Mouse (Mus musculus): Measurements from ENCODE around the gene Olfr441. TPM values are rescaled to one million over a fixed set of nuclear protein-coding genes. Genes with fewer than 3 reads are reported as not detected.
"Not testable (repeated sequence)": the region's sequence is repeated elsewhere in the genome, so short reads cannot be mapped to it uniquely, and the experiment has no call there.

Olfr441 gene
- total RNA-seq (2015; ENCODE audit: low replicate concordance) (not detected in 2 replicates), total RNA-seq (2017; ENCODE audit: low replicate concordance) (not detected in 2 replicates)

GRCm38 (mm10) chr6:43106069-43106468 is at the start of gene Olfr441:
Gene Olfr441 (plus strand): TSS chr6:43106369.
- not testable (repeated sequence) for ATAC-seq (replicated peaks; ENCODE audit: low FRiP score, poor library complexity, severe bottlenecking)

DNA sequence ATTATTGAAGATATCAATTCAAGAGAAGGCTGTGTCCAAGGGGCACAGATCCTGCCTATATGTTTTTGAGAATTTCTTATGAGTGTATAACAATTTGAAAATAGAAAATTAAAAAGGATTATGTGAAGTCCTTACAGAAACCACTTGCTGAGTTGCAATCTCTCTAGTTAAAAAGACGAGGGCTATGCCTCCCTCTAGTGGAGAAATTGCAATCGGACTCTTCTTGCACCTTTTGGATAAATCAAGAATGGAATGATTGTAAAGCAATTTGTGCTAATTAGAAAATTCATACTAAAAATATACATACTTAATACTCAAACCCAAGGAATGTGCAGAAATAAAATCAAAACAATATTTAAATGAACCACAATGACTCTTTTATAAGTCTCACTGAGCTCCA is 27.4 kb upstream of the Olfr441 start:
- ATAC-seq (replicated peaks; ENCODE audit: low FRiP score, poor library complexity, severe bottlenecking), result no peak

DNA sequence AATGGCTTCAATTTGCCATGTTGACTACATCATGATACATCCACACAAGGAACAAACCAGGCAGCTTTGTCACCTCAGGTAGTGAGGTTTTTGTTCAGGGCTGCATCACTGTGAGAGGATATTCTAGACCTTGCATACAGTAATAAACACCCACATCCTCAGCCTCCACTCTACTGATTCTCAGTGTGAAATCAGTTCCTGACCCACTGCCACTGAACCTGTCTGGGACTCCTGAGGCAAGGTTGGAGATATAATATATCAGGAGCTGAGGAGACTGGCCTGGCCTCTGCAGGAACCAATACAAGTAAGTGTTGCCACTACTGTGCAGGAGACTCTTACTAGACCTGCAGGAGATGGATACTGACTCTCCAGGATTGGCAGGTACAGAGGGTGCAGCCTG is 24.8 kb upstream of the Olfr441 start:
- ATAC-seq (replicated peaks; ENCODE audit: low FRiP score, poor library complexity, severe bottlenecking), result not testable (repeated sequence)

GRCm38 (mm10) chr6:43146267-43146666 is 40.1 kb downstream of the Olfr441 start, which contains the start of gene Olfr237-ps1:
Gene Olfr237-ps1 (plus strand): TSS chr6:43146567.
- ATAC-seq (replicated peaks; ENCODE audit: low FRiP score, poor library complexity, severe bottlenecking), result not testable (repeated sequence)

DNA sequence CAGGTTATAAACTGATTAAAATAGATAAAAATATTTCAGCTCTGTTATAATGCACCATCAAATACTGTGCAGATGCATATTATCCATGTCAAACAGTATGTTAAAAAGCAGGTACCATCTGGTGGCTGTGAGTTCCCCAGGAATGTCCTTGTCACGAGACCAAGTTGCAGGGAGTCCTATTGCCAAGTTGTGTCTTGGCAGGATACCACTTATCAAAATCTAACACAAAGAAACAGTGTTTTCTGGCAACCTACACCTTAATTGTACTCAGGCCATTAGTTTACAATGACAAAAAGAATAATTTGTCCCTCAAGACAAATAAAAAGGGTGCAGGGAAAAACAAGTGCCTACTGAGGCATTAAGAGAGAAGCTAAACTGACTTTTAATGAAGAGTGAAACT is 53.3 kb downstream of the Olfr441 start:
- ATAC-seq (replicated peaks; ENCODE audit: low FRiP score, poor library complexity, severe bottlenecking), result no peak

- ATAC-seq (replicated peaks; ENCODE audit: low FRiP score, poor library complexity, severe bottlenecking), result no peak
These were observed 56.8 kb downstream of the Olfr441 start, which contains the start of gene Olfr437 for GRCm38 (mm10) chr6:43162982-43163381. Gene Olfr437 (plus strand): TSS chr6:43163282.

DNA sequence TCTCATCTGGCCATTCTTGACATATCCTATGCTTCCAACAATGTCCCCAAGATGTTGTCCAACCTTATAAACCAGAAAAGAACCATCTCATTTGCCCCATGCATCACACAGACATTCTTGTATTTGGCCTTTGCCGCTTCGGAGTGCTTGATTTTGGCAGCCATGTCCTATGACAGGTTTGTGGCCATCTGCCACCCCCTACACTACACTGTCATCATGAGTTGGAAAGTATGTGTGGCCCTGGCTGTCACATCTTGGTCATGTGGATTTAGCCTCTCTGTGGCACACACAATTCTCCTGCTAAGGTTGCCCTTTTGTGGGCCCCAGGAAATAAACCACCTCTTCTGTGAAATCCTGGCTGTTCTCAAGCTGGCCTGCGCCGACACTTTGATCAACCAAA is 61.1 kb downstream of the Olfr441 start:
- no peak for ATAC-seq (replicated peaks; ENCODE audit: low FRiP score, poor library complexity, severe bottlenecking)

Other genes starting within 250 kb of the Olfr441 start
- gene Olfr448, start 215.9 kb upstream of the Olfr441 start, total RNA-seq (2015; ENCODE audit: low replicate concordance), result 0.58 TPM in 1 of 2 replicates, not detected in the other
- gene Olfr448, start 215.9 kb upstream of the Olfr441 start, total RNA-seq (2017; ENCODE audit: low replicate concordance), result not detected in 2 replicates
- not detected in 2 replicates for gene Olfr447, start 197.5 kb upstream of the Olfr441 start, total RNA-seq (2015; ENCODE audit: low replicate concordance)
- gene Olfr447, start 197.5 kb upstream of the Olfr441 start, total RNA-seq (2017; ENCODE audit: low replicate concordance), result not detected in 2 replicates
- gene Olfr446, start 185.0 kb upstream of the Olfr441 start, total RNA-seq (2015; ENCODE audit: low replicate concordance), result not detected in 2 replicates
- gene Olfr446, start 185.0 kb upstream of the Olfr441 start, total RNA-seq (2017; ENCODE audit: low replicate concordance), result not detected in 2 replicates
- not detected in 2 replicates for gene Olfr444, start 157.3 kb upstream of the Olfr441 start, total RNA-seq (2015; ENCODE audit: low replicate concordance)
- gene Olfr444, start 157.3 kb upstream of the Olfr441 start, total RNA-seq (2017; ENCODE audit: low replicate concordance), result not detected in 2 replicates
- not detected in 2 replicates for gene Olfr237-ps1, start 40.2 kb downstream of the Olfr441 start, total RNA-seq (2015; ENCODE audit: low replicate concordance)
- gene Olfr237-ps1, start 40.2 kb downstream of the Olfr441 start, total RNA-seq (2017; ENCODE audit: low replicate concordance), result 0.17 TPM in 1 of 2 replicates, not detected in the other
- not detected in 2 replicates for gene Olfr437, start 56.9 kb downstream of the Olfr441 start, total RNA-seq (2015; ENCODE audit: low replicate concordance)
- gene Olfr437, start 56.9 kb downstream of the Olfr441 start, total RNA-seq (2017; ENCODE audit: low replicate concordance), result not detected in 2 replicates
- not detected in 2 replicates for gene Olfr13, start 65.8 kb downstream of the Olfr441 start, total RNA-seq (2015; ENCODE audit: low replicate concordance)
- not detected in 2 replicates for gene Olfr13, start 65.8 kb downstream of the Olfr441 start, total RNA-seq (2017; ENCODE audit: low replicate concordance)
- gene Olfr435, start 90.8 kb downstream of the Olfr441 start, total RNA-seq (2015; ENCODE audit: low replicate concordance), result not detected in 2 replicates
- gene Olfr435, start 90.8 kb downstream of the Olfr441 start, total RNA-seq (2017; ENCODE audit: low replicate concordance), result not detected in 2 replicates
- not detected in 2 replicates for gene Olfr434, start 106.7 kb downstream of the Olfr441 start, total RNA-seq (2015; ENCODE audit: low replicate concordance)
- gene Olfr434, start 106.7 kb downstream of the Olfr441 start, total RNA-seq (2017; ENCODE audit: low replicate concordance), result not detected in 2 replicates
- not detected in 2 replicates for gene Olfr47, start 125.2 kb downstream of the Olfr441 start, total RNA-seq (2015; ENCODE audit: low replicate concordance)
- gene Olfr47, start 125.2 kb downstream of the Olfr441 start, total RNA-seq (2017; ENCODE audit: low replicate concordance), result not detected in 2 replicates
- gene Arhgef5, start 159.2 kb downstream of the Olfr441 start, total RNA-seq (2015; ENCODE audit: low replicate concordance), result not detected in 2 replicates
- gene Arhgef5, start 159.2 kb downstream of the Olfr441 start, total RNA-seq (2017; ENCODE audit: low replicate concordance), result 0.17 TPM in 1 of 2 replicates, not detected in the other
- gene Nobox, start 203.2 kb downstream of the Olfr441 start, total RNA-seq (2015; ENCODE audit: low replicate concordance), result not detected in 2 replicates
- not detected in 2 replicates for gene Nobox, start 203.2 kb downstream of the Olfr441 start, total RNA-seq (2017; ENCODE audit: low replicate concordance)